Mouse (Mus musculus) erythroid progenitor cell, adult 5-6 weeks (primary cell): Measurements from ENCODE around the gene Gsk3b. TPM values are rescaled to one million over a fixed set of nuclear protein-coding genes. Genes with fewer than 3 reads are reported as not detected.
"Not testable (repeated sequence)": the region's sequence is repeated elsewhere in the genome, so short reads cannot be mapped to it uniquely, and the experiment has no call there.

Source experiments
- ATAC-seq: replicated peaks from 2 replicates; pipeline ENCODE4 v1.8.0; 2016; ENCODE audit warnings: moderate number of reproducible peaks, mild to moderate bottlenecking, moderate TSS enrichment, inconsistent platforms; ENCODE audit not compliant: poor library complexity, low FRiP score, severe bottlenecking
- total RNA-seq, 2 experiments: library from RNA; stranded (forward) in 1 of 2; stranded (reverse) in 1 of 2; fragments of 150-400 nt in 1 of 2; fragments of 186-747, 209-891 nt in 1 of 2; gene quantifications; 2 replicates each; pipeline versions ENCODE4 v1.2.3 to v1.2.4; 2015 to 2017; ENCODE audit warnings: low replicate concordance in 2 of 2

Gene Gsk3b
- total RNA-seq, 2 experiments from 2014 or later = 55.3 to 55.7 TPM

DNA sequence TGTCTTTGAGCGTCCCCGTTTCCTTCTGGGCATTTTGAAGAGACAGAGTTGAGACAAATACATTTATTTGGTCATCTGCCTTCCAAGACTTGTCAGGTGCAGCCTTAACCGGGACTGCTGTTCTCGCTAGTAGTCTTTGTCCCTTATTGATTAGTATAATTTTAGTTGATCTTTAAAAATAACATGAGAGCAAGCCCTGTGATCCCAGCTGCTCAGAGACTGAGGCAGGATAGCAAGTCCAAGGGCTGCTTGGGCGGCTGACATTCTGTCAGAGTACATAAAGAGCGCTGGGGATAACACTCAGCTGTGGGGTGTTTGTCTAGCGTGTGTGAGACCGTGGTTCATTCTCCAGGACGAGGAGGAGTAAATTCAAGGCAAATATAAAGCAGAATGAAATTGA lies 8.7 kb downstream of the Gsk3b start:
- ATAC-seq = no peak

DNA sequence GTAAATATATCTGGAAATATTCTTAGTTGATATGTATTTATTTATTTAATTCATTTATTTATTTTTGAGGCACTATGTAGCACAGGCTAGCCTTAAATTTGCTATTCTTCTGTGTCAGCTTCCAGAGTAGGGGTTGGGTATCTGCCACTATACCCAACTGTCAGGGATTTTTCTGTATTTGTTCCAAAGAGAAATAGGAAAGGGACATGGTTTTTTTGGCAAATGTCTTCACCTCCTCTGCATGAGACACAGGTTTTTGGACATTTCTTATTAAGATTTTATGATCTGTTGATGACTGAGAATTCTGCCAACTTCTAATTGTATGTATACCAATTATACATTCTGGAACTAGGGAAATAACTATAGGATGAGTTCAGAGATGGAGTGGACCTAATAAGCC lies 10.5 kb downstream of the Gsk3b start:
- no peak for ATAC-seq

DNA sequence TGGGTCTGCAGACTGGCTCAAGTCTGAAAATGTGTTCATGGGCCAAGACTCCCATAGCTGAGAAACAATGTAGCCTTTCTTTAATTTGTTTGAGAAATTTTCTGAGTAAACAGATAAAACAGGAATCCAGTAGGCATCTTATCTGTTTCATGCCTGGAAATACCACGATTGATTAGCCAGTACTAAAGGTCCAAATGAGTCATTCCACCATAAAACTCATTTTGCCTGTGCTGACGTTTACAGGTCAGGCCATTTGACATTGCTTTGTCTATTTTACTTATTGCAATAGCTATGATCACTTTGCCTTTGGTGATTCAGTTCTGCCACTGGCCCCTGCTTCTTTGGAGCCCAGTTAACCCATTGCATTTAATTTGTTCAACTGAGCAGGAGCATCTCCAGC lies 11.8 kb downstream of the Gsk3b start:
- no peak for ATAC-seq

DNA sequence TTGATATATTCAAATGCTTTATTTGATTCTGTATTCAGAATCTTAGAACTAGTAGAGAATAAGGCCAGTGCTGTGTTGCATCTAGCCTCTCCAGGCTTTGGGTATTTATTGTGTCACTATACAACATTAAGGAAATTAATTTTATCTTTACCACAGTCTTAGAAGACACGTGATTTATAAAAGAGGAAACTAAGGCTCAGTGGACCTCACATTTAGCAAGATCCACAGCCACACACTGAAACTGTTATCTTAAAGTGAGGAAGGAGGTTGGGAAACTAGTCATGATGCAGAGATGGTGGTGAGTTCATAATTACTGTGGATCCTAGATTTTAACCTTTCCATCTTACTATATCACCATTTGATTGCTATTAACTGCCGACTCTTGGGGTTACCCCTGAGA lies 16.7 kb downstream of the Gsk3b start:
- ATAC-seq = no peak

DNA sequence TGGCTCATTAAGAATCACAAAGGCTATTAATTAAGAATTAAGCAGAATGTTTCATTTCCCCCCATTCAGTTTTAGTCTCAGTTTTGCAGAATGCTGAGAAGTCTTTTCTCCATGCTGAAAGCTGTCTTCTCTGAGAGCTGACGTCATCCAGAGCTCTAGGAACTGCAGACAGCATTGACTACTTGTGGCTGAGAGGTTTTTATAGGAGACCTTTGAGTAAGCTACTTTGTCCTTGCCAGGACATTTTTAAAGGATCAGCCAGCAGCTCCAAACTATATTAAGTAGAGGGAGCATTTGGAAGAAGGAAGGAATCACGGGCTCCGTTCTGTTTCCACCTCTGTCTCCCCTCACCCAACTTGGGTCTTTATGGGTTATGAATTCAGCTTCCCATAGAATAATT lies 17.7 kb downstream of the Gsk3b start:
- ATAC-seq = no peak

DNA sequence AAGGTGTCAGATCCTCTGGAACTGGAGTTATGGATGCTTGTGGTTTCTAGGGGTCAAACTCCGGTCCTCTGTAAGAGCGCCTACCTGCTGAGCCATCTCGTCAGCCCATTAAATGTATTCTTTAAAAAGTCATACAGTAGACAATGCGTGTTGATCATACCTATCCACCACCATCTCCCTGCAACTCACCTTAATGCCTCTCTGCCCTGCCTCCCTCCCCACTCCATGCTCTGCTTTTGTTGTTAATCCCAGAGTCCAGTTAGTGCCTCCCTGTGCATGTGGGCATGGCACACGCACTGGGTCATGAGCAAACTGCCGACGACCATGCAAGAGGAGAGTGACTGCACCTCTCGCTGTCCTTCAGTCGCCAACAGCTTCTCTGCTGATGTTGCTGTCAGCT lies 21.2 kb downstream of the Gsk3b start:
- no peak for ATAC-seq

DNA sequence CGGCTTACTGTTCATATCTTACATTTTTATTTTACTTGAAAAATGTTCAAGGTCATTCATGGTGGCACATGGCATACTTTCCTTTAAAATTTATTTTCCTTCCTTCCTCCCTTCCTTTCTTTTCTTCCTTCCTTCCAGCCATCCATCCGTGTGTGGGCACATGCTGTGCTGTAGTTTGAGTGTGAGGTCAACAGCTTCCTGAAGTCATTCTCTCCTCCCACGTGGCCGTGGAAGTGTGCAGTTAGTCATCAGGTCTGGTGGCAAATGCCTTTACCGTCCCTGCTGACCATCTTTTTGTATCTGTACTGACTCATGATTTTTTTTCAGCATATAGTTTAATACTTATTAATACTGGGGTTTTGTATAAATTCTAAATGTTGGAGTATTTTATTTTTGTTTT lies 21.8 kb downstream of the Gsk3b start:
- ATAC-seq = no peak

DNA sequence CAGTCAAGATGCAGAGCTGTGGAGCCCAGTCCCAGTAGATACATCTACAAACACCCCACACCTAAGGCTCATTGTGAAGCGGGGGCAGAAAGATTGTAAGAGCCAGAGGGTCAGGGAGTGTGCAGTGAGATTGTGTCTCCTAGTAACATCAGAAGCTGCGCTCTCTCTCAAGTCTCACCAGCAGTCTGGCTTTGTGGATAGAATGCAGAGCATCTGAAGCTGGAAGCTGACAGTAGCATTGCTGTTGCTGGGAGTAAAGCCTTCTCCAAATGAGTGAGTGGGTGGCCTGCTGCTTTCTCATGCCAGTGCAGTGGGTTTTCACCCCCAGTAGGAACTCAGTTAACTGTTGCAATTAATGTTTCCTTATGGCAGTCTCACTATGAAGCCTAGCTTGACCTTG lies 25.3 kb downstream of the Gsk3b start:
- ATAC-seq = no peak

DNA sequence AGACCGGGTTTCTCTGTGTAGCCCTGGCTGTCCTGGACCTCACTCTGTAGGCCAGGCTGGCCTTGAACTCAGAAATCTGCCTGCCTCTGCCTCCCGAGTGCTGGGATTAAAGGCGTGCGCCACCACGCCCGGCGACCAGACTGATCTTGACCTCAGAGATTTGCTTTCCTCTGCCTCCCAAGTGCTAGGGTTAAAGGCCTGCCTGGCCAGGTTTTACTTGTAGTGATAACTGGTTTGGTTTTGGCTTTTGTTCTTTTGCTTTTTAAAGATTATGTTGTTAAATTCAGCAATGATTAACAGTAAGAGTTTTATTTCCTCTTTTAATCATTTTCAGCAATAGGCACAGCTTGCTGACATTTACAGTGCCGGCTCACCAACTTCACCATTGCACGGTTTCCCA lies 29.1 kb downstream of the Gsk3b start:
- ATAC-seq = not testable (repeated sequence)

DNA sequence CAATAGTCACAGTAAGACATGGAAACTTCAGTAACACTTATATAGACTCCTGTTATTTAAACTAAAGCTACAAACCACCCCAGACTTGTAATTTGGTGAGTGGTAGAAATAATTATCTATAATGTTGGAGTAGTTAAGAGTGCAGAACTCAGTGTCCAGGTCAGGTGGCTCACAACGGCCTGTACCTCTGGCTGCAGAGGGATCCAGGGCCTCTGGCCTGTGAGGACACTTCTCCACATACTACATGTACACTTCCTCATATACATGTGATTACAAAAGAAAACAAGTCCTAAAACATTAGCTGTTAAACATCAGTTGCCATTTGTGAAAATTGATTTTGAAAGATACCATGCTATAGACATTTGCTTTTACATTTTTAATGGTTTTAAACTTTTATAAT lies 29.9 kb downstream of the Gsk3b start:
- ATAC-seq = no peak

DNA sequence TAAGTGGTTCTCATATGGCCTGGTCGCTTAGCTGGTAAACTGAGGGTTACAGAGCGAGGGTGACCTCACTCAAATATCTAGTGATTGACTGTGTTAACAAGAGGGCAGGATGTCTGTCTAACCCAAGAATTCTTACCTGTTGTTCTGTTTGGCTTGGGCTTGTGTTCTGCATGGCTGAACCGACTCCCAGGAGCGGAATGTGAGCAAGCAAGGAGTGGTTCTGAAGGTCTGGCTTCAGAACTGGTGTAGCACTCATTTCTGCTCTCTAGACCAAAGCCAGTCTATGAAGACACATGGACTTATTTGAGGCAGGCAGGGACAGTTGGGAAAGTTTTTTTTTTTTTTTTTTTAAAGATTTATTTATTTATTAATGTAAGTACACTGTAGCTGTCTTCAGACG lies 30.5 kb downstream of the Gsk3b start:
- no peak for ATAC-seq

DNA sequence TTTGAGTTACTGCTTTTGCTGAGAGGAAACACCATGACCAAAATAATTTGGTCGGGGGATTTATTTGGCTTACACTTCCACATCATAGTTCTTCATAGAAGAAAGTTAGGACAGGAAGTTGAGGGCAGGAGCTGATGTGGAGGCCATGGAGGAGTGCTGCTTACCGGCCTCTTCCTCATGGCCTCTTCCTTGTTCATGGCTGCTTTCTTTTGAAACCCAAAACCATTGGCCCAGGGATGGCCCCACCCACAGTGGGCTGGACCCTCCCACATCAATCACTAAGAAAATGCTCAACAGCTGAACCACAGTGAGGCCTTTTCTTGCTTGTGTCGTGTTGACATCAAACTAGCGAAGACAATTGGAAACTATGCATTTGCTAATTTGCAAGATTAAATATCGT lies 40.4 kb downstream of the Gsk3b start:
- no peak for ATAC-seq

DNA sequence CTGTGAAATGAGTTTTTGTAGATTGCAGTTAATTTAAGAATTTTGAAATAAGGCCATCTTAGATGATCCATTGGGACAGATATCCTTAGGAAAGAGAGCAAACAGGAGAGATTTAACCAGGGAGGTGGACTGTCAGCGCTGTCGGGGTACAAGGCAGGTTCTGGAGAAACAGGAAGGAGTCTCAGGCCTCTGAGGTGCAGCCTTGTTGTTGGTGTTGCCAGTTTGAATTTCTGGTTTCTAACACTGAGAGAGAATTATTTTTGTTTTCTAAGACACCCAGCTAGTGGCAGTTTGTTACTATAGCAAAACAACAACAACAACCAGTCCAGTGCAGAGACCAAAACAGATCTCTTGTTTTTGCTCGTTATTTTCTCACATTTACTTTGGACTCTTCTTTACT lies 42.2 kb downstream of the Gsk3b start:
- ATAC-seq = no peak

DNA sequence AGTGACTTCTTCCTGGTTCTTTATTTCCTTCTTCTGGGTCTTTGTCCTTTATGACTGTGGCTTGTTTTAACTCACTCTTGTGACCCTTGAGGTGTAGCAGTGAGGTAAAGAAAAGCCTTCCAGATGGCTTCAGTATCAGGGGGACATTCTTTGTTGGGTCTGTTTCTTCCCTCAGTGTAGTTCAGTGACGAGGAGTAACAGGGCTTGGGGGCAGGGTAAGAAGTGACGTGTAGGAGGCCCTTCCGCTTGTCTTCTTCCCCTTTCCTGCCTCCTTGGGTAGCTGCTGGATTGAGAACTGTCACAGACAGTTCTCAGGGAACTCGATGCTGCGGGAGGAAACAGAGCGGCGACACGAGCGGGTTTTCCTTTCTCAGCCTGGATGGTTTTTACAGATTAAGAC lies 43.0 kb downstream of the Gsk3b start:
- no peak for ATAC-seq

DNA sequence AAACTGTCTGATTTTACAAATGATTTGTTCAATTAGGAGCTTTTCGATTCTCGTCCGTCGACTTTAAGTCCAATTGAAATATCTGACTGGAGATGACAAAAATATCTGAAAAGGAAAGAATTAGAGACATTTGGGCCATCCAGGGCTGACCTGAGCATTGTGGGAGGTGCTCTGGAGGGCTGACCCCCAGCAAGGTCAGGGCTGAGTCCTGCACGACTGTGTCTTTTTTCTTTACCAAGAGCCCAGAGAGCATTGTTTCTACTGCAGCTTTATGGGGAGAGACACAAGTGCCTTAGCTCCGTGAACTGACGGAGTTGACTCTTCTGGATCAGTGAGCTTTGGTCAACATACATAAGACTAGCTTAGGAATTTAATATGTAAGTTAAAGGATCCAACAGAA lies 43.4 kb downstream of the Gsk3b start:
- ATAC-seq = no peak

DNA sequence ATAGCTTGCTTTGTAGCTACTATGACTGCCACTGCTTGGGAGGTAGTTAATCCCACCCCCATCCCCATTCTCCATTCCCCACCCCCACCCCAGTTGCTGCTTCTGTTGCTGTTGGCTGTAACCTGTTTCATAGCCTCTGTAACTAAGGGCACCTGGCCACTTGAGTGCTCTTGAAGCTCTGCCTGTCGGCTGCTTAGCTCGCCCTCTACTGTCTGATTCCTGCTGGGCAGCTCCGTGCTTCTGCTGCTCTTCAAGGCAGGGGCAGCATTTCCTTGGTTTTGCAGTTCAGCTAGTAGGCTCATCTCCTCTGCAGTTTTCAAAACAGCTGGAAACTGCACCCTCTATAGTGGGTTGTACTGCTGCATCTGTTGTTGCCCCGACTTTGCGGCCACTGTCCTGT lies 48.5 kb downstream of the Gsk3b start:
- no peak; the same call in 1 of the 2 replicates for ATAC-seq

DNA sequence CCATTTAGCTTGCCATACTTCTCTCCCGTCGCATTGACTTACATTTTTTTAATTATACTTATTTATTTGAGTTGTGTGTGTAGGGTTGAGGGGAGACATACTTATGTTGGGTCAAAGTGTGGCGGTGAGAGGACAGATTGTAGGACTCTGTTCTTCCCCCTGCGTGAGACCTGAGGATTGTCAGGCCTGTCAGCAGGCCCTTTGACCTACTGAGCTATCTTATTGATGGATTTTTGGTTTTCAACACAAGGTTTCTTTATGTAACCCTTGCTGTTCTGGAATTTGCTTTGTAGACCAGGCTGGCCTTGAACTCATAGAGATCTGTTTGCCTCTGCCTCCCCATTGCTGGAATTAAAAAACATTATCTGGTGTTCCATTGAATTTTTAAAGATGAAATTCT lies 56.1 kb downstream of the Gsk3b start:
- no peak for ATAC-seq

DNA sequence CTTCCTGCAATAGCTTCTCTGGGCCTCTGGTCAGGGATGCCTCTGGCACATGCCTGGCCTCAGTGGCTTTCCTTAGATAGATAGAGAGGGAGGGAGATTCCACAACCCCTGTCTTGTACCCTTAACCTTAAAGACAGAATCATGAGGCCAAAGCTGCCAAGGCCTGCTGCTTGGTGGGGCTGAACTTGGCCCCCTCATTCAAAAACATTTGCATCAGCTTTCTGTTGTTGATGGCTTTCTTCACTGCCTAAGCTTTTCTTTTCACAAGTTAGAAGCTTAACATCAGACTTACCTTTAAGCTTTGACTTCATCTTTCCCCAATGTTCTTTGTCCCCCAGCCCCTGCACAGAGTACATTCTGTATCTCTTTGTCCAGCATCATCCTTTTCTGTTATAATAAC lies 61.8 kb downstream of the Gsk3b start:
- ATAC-seq = no peak

DNA sequence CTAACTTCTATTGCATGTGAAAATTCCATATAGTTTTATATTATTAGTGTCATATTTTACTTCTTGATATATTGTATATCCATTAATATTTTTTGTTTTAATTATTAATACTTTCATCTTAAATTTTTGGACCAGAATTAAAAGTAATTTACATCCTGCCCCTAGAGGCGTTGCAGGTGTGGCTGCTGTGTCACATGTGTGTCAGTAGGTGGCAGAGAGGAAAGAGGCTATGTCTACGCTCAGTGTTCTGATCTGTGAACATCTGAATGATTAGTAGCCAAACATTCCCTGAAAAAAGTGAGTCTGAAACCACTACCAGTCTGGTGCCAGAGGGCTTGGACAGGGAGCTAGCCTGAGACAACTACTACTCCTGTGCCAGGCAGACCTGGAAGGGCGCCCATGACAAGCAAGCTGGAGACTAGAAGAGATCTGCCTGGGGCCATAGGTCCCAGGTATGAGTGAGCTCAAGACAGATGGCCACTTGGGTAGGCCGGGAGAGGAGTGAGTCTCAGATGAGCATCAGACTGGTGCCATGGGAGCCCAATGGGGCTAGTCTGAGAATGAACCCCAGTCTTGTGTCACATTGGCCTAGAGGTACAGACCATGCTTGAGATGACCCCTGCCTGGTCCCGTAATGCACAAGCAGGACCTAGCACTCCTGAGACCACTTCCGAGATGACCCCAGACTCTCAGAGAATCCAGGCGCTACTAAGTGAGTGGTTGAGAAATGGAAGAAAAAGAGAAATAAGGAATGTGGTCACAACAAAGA lies 69.2 kb downstream of the Gsk3b start:
- ATAC-seq = no peak

DNA sequence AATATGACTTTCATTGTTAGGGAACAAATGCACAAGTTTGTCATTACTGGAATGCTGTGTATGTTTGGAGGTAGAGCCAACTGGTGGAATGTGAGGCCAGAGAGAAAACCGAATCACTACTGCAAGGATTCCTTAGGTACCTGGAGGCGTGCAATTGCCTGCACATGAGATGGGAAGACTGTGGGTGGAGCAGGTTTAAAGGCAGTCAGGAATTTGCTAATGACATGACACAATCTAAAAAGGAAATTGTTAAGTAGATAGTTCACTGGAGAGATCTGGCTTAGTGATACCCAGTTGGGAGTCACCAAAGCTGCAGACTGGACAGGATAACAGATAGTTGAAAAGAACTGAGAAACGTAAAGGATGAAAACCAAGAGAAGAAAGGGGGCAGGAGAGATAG lies 73.2 kb downstream of the Gsk3b start:
- no peak for ATAC-seq

DNA sequence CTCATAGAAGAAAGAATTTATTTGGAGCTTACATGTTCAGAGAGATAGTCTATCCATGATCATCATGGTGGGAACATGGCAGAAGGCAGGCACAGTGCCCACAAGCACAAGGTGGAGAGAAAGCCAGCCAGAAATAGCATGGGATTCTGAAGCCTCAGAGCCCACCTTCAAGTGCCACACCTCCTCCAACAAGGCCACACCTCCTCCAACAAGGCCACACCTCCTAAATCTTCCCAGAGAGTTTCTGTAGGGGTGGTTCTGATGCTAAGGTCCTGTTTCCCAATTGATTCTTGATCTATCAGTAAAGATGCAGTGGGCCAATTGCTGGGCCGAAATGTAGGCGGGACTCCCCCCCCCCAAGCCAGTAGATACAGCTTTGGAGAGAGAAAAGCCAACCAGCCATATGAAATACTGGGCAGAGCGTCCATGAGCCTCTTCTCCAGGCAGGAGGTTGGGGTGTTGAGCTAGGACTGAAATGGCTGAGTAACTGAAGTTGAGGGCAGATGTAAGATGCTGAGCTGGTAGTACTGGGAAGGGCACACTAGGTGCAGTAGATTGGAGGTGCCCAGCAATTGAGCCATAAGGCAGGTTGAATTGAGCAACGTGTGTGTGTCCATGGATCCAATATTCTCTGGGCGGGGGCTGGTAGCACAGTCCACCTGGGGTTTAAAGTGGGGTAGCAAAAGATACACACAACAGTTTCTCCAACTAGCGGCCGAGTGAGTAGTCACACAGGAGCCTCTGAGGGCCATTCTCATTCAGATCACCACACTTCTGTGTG lies 76.2 kb downstream of the Gsk3b start:
- no peak for ATAC-seq

DNA sequence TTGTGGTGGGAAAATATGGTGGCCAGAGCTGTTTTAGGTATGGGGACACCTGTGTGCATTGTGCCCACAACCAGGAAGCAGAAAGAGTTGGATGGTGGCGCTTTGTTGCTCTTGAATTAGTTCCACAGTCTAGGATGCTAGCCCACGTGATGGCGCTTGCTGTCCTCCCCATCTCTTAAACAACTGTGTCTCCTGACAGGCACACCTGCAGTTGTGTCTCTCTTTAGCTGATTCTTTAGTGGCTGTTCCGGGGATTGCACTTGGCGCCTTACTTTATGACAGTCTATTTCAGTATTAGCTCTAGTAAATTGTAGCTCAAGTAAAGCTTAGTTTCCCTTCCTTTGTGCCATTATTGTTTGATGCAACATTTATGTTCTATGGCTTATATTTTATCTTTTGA lies 80.2 kb downstream of the Gsk3b start:
- ATAC-seq = no peak
